Mouse (Mus musculus): ENCODE data around the gene Taar1.

Taar1 gene

DNA sequence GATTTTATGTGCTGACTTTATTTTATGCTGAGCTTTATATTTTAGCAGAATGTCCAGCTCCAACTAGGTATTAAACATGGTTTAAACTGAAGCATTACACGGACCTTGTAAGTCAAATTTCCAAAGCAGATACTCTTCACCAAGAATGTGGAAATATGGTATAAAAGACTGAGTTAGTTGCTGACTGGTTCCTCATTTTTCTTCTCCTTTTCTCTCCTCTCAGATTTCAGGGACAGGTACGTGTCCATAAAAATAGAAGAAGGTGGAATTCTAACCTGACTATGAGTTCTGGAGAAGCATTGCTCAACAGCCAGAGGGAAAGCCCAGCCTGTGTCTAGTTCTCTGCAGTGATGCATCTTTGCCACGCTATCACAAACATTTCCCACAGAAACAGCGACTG, at the start of gene Taar1:
Gene Taar1, plus strand, starts transcription at position 301 of the 400 bp plus-strand sequence.
- no peak for DNase-seq

DNA sequence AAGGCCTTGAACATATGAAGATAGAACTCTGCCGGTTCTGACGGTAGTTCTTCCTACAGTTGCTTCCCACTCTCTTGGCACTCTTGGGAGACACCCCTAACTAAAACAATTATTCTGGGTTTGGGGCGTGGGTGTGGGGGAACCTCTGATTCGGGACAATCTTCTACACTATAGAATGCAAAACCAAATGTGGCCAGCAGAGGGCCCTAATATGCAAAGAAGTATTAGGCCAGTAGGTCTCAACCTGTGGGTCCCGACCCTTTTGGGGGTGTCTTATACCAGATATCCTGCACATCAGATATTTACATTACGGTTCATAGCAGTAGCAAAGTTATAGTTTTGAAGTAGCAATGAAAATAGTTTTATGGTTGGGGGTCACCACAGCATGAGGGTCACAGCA, 39.5 kb upstream of the Taar1 start:
- DNase-seq: peak in 1 of 2 experiments; percentile 29

DNA sequence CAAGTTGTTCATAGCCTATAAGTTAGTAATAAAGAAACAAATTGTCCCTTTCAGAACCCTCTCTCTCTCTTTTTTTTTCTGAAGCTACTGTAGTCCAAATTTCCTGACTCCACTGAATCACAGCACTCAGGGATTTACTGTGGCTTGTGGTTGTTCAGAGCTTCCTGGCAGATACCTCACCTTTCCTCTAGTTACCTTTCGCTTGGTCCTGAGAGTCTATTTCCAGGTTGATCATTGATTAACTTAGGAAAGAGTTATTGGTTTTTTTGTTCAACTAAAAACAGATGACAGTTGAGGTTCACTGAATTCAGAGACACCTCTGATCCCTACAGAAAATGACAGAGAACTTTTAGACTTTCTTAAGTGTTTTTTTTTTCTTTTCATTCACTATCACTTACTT, 35.2 kb upstream of the Taar1 start:
- no peak for DNase-seq

DNA sequence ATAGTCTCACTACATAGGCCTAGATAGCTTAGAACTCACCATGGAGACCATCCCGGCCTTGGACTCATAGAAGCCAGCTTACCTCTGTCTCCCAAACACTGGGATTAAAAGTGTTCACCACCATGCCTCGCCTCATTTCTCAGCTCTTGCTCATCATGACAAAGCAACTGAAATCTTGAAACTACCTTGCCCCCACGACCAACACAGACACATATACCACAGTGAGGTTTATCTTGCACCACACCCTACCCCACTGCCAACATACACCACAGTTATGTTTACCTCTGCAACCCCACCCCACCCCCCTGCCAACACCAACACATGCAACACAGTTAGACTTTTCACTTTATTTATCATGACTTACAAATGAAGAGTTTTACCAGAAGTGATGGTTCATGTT, 34.1 kb upstream of the Taar1 start:
- no peak for DNase-seq

DNA sequence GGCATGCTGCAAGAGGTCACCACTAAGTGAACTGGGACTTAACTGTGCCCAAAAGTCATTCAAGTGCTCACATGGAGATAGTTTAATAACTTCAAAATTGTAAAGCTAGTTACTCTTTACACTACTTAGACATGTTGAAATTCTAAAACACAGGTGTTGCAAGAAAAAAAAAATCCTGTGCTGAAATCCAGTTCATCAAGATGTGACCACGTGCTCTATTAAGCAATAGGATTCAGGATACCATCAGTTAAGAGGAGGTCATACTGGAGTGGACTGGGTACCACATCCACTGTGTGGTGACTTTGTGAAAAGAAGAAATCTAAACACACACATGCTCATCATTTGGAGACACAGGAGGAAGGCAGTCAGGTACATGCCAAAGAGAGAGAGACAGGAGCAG, 27.2 kb upstream of the Taar1 start:
- no peak for DNase-seq

DNA sequence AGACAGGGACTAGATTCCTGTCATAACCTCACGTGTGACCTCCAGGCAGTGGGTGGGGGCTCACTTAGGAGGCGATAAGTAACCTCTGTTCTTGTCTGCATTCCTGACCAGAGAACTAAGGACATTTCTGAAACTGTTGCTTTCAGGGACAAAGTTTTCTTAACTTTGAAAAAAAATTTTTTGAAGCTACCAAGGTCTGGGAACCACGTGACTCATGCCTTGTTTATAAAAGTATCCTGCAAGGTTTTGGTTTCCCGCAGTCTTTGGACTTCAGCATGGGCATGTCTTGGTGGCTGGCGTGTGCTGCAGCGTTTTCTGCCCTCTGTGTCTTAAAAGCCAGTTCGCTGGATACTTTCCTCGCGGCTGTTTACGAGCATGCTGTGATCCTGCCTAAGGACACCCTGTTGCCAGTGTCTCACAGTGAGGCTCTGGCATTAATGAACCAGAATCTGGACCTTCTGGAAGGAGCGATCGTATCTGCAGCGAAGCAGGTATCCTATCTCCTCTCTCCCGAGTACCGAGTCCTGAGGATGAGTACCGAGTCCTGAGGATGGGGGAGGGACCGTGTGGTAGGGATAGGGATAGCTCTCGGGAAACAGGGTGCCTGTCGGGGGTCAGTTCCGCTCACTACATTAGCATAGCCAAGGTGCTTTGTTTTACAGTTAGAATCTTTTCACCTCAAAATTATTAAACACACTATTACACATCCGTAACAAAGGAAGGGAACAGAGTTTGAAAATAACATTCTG, 25.4 kb upstream of the Taar1 start, which contains the start of gene Vnn1:
Gene Vnn1, plus strand, starts transcription at position 88 of the 749 bp plus-strand sequence.
- no peak for DNase-seq

DNA sequence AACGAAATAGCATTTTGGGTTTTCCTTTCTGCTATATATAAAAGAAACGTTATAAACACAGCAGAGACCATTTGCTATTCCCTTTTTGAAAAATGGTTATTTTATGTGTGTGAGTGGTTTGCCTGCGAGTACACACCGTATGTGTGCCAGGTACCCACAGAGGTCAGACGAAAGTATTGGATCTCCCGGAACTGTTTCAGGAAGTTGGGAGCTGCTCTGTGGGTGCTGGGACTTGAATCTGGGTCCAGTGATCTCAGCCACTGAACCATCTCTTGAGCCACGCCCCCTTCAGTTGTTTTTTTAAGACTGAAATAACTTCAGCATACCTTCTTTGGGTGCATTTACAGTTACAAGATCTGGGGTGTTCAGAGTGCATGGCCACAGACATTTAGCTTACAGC, 24.8 kb upstream of the Taar1 start:
- DNase-seq: no peak

DNA sequence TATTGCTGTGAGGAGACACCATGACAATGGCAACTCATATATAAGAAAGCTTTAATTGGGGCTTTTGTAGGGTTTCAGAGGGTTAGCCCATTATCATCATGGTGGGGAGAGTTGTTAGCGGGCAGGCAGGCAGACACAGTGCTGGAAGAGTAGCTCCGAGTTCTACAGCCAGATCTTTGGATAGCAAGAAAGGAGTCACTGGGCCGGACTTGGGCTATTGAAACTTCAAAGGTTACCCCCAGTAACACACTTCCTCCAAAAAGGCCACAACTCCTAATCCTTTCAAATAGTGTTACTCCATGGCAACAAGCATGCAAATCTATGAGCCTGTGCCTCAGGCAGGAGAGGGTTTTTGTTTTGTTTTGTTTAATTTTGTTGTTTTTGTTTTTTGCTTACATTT, 19.0 kb upstream of the Taar1 start:
- no peak for DNase-seq

DNA sequence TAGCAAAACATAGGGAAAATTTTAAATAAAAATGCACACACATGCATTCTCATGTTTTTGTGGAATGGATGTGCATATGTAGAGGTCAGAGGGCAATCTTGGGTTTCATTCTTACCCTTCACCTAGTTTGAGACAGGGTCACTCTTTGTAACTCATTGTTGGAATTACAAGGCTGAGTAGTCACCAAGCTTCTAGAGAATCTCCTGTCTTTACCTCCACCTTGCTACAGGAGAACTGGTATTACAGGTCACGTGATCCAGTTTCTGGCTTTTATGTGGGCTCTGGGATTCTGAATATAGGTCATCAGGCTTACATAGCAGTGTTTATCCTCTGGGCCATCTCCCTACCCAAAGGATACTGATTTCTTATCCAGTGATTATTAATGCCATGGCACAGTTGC, 14.5 kb upstream of the Taar1 start:
- DNase-seq: no peak

DNA sequence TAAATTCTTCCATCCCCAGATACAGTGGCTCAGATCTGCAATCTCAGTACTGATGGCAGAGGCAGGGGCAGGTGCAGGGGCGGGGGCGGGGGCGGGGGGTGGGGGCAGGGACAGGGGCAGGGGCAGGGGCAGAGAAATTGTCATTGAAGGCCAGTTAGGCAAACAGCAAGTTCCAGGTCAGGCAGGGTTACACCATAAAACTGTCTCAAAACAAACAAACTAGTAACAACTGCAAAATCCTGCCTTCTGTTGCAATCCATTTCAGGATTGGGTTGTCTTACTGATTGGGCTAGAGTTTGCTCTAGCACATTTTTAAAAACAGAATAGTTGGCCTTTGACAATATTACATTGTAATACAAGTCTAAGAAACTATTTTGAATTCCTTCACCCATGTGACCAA, 2.3 kb downstream of the Taar1 start:
- no peak for DNase-seq

DNA sequence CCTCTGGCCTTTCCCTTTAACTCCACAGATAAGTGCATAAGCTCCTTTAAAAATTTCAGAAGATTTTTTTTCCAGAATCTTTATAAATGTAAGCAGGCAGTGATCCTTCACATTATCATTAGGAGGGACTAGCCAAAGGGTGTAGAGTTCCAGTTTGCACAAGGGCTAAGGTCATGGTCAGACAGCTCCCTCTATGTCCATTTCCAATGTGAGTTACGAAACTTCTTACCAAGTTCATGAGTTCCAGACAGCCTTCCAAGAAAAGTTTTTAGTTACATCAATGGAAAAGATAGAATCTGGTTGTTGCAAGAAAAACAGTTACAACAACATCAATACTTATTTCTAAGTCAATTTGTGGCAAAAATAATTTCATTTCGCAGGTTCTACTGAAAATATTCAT, 3.8 kb downstream of the Taar1 start:
- DNase-seq: no peak

DNA sequence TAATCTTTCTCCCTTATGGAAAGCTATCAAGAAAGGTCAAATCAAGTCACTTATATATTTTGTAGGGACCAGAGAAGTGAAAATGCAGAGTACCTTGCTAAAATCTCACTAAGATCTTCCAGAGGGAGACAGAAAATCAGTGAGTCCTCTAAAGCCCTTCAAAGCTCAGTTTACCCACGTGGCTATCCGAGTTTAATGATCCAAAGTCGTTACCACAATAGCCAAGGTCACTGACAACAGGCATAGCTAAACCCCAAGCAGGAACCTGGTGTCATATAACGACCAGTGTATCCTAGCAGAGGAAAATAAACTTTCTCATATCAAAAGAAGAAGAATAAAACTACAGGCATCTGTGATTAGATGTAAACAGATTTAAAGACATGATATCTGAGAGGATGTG, 17.5 kb downstream of the Taar1 start:
- no peak for DNase-seq

DNA sequence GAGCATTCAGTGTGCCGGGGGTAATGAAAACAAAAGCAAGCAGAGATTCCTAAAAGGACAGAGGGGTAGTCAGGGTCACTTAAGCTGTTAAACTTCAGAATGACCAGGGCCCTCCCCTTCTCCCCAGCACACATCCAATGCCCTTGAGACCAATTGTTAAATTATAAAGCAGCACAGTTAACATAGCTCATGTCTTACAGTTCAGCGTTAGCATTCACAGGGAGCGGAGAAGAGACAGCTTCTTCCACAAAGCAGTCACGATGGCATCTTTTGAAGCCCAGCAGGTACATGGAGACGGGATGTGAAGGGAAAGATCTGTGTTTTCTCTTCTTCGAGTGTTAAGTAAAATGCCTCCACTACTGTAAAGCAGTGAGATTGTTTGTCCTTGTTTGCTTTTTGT, 18.2 kb downstream of the Taar1 start, which contains the start of gene Taar2:
Gene Taar2, plus strand, starts transcription at position 261 of the 400 bp plus-strand sequence.
- DNase-seq: no peak

DNA sequence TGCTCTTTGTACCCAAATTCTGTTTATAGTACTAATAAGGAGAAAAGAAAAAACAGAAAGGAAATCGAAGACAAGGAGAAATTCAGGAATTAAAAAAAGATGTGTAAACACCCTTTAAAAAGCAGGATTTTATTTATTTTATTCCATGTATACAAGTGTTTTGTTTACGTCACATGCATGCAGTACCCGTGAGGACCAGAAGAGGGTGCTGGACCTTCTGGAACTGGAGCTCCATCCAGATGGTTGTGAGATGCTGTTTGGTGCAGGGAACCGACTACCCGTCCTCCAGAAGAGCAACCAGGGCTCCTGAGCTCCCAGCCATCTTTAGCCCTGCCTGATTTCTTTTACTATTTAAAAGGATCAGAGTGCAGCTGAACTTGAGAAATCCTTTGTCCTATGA, 22.3 kb downstream of the Taar1 start:
- no peak for DNase-seq

DNA sequence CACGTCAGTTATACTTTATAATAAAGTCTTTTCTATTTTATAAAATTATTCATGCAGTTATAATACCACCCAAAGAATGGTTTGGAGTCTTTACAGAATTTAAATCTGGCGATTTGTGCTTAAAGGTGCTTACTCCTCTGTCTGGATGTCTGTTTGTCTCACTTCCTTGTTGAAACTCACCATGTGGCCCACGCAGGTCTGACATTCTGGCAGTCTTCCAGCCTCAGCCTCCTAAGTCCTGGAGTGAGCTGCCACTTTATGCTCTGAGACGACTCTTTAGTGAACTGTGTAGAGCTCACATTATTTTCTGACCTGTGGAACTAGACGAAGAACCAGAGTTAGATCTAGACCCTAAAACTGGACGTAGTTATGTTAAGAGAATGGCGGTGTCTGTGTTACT, 27.9 kb downstream of the Taar1 start:
- no peak for DNase-seq

DNA sequence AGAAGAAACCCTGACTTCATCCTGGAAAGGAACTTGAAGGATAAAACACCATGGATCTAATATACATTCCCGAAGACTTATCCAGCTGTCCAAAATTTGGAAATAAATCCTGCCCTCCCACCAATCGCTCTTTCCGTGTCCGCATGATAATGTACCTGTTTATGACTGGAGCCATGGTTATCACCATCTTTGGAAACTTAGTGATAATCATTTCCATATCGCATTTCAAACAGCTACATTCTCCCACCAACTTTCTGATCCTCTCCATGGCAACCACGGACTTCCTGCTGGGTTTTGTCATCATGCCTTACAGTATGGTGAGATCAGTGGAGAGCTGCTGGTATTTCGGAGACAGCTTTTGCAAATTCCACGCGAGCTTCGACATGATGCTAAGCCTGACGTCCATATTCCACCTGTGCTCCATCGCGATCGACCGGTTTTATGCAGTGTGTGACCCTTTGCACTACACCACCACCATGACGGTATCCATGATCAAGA, 29.4 kb downstream of the Taar1 start, which contains the start of gene Taar3:
Gene Taar3, plus strand, starts transcription at position 51 of the 498 bp plus-strand sequence.
- no peak for DNase-seq

DNA sequence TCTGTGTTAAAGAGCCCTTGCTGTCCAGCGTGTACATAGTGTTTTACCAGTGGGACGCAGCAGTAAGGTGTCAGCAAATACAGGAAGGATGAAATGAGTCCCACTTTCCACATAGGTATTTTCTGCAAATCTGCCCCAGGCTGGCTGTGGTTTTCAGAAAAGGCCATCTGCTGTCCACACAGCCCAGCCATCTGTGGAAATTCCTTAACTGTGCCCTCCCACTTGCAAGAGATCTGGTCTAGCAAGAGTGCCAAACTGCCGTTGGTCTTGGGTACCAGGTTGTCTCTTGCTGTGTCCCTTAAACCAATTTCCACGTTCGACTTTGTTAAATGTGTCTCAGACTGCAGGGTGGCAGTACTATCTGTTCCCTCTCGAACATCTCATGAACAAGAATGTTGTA, 31.6 kb downstream of the Taar1 start:
- no peak for DNase-seq

DNA sequence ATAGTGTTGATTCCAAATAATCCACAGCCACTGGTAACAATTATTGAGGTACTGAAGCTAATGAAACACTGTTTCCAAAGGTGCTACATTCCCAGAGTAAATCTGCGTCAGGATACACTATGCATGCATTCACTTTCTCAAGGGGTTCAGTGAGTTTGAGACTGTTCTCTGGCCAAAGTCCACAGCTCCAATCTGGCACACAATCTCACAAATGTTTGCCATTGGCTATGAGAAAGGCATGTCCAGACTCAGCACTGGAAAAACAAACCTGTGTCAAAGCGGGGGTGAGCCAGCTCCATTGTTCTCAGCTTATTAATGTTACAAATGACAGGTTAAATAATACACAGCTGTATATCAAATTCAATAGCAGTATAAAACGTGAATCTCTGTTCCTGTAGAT, 38.9 kb downstream of the Taar1 start:
- no peak for DNase-seq

DNA sequence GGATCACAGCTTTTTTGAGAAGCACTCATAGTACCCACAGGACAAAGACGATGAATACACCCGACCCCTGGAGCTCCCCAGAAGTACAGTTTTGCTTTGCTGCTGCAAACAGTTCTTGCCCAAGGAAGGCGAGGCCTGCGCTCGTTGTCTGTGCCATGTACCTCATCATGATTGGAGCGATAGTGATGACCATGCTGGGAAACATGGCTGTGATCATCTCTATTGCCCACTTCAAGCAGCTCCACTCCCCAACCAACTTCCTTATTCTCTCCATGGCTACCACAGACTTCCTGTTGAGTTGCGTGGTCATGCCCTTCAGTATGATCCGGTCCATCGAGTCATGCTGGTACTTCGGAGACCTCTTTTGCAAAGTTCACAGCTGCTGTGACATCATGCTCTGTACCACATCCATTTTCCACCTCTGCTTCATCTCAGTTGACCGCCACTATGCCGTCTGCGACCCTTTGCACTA, 40.3 kb downstream of the Taar1 start, which contains the start of gene Taar4:
Gene Taar4, plus strand, starts transcription at position 51 of the 472 bp plus-strand sequence.
- no peak for DNase-seq

DNA sequence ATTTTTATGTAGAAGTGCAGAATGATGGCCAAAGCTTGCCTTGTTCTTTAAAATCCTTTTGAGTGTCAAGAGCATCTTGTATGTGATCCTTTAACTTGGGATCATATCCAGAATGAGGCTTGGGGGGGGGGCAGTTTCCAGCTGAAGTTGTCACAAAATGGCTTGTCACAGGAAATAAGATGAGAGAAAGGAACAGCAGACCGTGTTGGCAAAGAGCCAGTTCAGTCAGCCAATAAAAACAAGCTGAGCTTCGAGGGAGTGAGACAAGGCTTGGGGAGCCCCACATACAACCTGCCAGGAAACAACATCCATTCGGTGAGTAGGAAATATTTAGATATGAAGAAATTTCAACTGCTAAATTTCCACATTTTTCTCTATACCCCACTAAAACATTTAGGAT, 43.3 kb downstream of the Taar1 start:
- DNase-seq: no peak

DNA sequence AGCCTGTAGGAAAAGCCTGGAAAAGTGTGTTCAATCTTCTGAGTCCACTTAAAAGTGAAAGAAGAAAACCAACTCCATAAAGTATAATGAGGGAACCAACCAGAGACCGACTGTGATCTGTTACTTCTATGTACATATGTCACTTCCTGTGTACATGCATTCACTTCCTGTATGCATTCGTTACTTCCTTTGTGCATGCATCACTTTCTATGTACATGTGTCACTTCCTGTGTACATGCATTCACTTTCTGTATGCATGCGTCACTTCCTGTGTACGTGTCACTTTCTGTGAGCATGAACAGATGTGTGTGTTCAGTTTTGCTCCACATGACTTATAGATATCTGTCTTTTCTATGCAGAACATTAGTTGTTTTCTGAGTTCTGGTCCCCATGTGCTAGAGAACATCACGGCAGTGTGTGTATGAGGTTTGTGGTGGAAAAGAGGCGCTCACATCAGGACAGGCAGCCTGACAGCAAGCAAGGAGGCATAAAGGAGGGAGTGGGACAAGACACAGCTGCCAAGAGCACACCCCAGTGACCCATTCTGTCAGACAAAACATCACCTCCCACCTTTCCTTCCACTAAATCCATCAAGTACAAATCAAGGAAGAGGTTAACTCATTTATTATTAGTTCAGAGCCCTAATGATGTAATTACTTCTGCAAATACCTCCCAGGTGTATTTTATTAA, 44.9 kb downstream of the Taar1 start:
- DNase-seq: no peak

DNA sequence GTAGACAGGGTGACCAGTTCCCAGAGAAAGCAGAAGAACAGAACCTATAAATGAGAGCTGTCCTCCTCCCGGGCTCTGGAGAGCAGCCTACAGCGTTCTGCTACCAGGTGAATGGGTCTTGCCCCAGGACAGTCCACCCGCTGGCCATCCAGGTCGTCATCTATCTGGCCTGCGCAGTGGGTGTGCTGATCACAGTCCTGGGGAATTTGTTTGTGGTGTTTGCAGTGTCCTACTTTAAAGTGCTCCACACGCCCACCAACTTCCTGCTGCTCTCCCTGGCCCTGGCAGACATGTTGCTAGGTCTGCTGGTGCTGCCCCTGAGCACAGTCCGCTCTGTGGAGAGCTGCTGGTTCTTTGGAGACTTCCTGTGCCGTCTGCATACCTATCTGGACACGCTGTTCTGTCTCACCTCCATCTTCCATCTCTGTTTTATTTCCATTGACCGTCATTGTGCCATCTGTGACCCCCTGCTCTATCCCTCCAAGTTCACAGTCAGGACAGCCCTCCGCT, 50.6 kb downstream of the Taar1 start, which contains the start of gene Taar5:
Gene Taar5, plus strand, starts transcription at position 51 of the 510 bp plus-strand sequence.
- no peak for DNase-seq

All from spleen, adult 18-20 months (tissue).